Mouse (Mus musculus) heart, postnatal 0 days (tissue): ENCODE data around the gene Ppp1r3e.
A peak's percentile ranks its signal among the peaks of the same experiment; 100 is the strongest.

Experiments
- CTCF ChIP-seq: IDR thresholded peaks from 2 replicates; pipeline ENCODE4 v1.5.1; 2016; ENCODE audit warnings: antibody characterized with exemption, control low read depth, low read depth
- EP300 ChIP-seq: IDR thresholded peaks from 2 replicates; pipeline ENCODE4 v1.6.1; 2016; ENCODE audit warnings: antibody characterized with exemption, low read depth

DNA sequence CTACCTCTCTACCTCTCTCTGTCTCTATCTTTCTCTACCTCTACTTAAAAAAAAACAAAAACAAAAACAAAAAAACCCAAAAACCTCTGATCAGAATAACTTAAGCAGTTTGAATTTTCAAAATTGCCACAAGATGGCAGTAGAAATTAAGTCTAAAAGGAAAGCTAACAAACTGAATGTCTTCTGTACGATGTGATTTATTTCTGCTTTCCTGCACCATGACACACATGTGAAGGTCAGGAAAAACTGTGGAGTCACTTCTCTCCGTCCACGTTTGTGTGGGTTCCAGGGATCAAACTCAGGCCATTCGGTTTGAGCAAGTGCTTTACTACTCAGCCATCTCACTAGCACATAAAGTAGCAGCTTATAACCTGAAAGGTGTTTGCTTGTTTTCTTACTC, 33.9 kb downstream of the Ppp1r3e start:
- TF ChIP-seq CTCF (peak; percentile 47), EP300 (no peak)
